Mouse (Mus musculus) C2C12 (cell line): Measurements from ENCODE around the gene Setd1b.

ENCODE experiments used
- CEBPB ChIP-seq: IDR thresholded peaks from one replicate; pipeline ENCODE4 v1.6.1; 2011; ENCODE audit warnings: low read depth, mild to moderate bottlenecking, control low read depth, moderate library complexity
- CTCF ChIP-seq: IDR thresholded peaks from one replicate; pipeline ENCODE4 v1.5.1; 2011; ENCODE audit not compliant: control insufficient read depth, insufficient read depth, insufficient read length

DNA sequence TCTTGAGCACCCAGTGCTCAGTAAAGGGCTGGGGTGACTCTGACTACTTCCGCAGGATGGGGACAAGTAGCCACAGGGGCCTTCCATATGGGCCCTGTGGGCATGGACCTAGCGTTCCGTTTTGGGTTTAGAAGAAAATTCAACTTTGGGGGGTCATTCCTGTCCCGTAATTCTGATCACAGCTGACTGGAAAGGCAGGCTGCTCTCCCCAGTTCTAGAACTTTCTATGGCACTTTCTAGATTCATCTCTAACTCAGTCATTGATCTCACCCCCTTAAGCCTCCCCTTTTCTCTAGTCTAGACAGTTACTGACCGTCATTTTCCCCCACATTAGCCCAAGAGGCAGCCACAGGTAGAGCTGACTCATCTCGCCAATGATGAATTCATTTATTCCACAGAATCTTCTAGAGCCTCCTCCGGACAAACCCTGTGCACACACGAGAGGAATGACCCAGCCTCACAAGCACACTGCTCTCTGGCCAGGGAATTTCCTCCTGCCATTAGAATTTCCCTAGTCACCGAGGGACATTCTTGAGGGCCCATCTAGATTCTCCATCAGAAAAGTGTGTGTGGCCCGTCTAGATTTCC is 12.7 kb upstream of the Setd1b start:
- TF ChIP-seq CEBPB (no peak), CTCF (no peak)
